In genomic region chr8:46212194-46212593, GRCm38 (mm10) we compare ENCODE assay signal across 9 mouse cellular contexts. TPM values are rescaled to one million over a fixed set of nuclear protein-coding genes. Genes with fewer than 3 reads are reported as not detected.
DNase-seq lines count a peak whose midpoint lies in the region; ATAC-seq and TF ChIP-seq lines count a peak whose summit lies in the region.
"Had no signal": no experiment of that assay in that cellular context is flagged by ENCODE, and none has a peak within 500 bp of the region (broad histone marks: within the 10 kb centered on the region; RNA-seq: fewer than 3 reads in every experiment).

No protein-coding gene starts in this region.

- no peak for TF ChIP-seq POLR2A in limb, embryonic 14.5 days (IDR thresholded peaks at IDR 0.05; ENCODE audit: borderline replicate concordance, extremely low read depth, insufficient read depth, insufficient read length)

- H3K27ac ChIP-seq in limb, embryonic 14.5 days (replicated peaks; ENCODE audit: low read depth, low read length), result no peak overlapping the region
- no peak overlapping the region for H3K27ac ChIP-seq in limb, embryonic 10.5 days
- H3K27ac ChIP-seq in midbrain, embryonic 16.5 days (ENCODE audit: low read length), result peak overlapping the region; percentile 99
- no peak overlapping the region for H3K27ac ChIP-seq in forebrain, embryonic 12.5 days

- peaks cover 24% of the 10 kb centered on the region for H3K36me3 ChIP-seq in limb, embryonic 14.5 days (ENCODE audit: control insufficient read depth, insufficient read depth, low read length)
- peaks cover 24% of the 10 kb centered on the region for H3K36me3 ChIP-seq in limb, embryonic 10.5 days
- peaks cover 3% of the 10 kb centered on the region; the same call in 1 of the 2 replicates for H3K36me3 ChIP-seq in midbrain, embryonic 16.5 days (ENCODE audit: control insufficient read depth, insufficient read depth, low read length)
- H3K36me3 ChIP-seq in forebrain, embryonic 12.5 days (replicated peaks), result peaks cover 21% of the 10 kb centered on the region

- H3K4me2 ChIP-seq in limb, embryonic 14.5 days (replicated peaks; ENCODE audit: low read depth, low read length, severe bottlenecking), result peak overlapping the region; percentile 91
- peak overlapping the region; percentile 95 for H3K4me2 ChIP-seq in midbrain, embryonic 16.5 days (ENCODE audit: low read length)
- H3K4me2 ChIP-seq in forebrain, embryonic 12.5 days, result no peak overlapping the region

- no peaks in the 10 kb centered on the region for H3K27me3 ChIP-seq in limb, embryonic 14.5 days (ENCODE audit: control insufficient read depth, insufficient read depth, low read length)
- H3K27me3 ChIP-seq in limb, embryonic 10.5 days (ENCODE audit: low read depth, poor library complexity, severe bottlenecking), result no peaks in the 10 kb centered on the region
- H3K27me3 ChIP-seq in midbrain, embryonic 16.5 days (ENCODE audit: control insufficient read depth, insufficient read depth, low read depth, low read length), result no peaks in the 10 kb centered on the region
- H3K27me3 ChIP-seq in forebrain, embryonic 12.5 days, result 0 out of 2 replicates have a peak, but pooled peaks cover 5% of the 10 kb centered on the region
- H3K27me3 ChIP-seq: limb, embryonic 15.5 days had no signal

- H3K4me3 ChIP-seq in limb, embryonic 14.5 days (replicated peaks; ENCODE audit: low read length), result no peak overlapping the region; the same call in 1 of the 2 replicates
- no peak overlapping the region for H3K4me3 ChIP-seq in limb, embryonic 10.5 days
- no peak overlapping the region for H3K4me3 ChIP-seq in midbrain, embryonic 16.5 days (ENCODE audit: low read depth, low read length)
- H3K4me3 ChIP-seq in forebrain, embryonic 12.5 days (replicated peaks), result no peak overlapping the region

- peak overlapping the region; percentile 12; the same call in 1 of the 2 replicates for H3K9ac ChIP-seq in limb, embryonic 14.5 days (ENCODE audit: low read depth, low read length, severe bottlenecking)
- peak overlapping the region; percentile 97; the same call in 1 of the 2 replicates for H3K9ac ChIP-seq in midbrain, embryonic 16.5 days (ENCODE audit: low read depth, low read length)
- no peak overlapping the region for H3K9ac ChIP-seq in forebrain, embryonic 12.5 days

- no peaks in the 10 kb centered on the region for H3K9me3 ChIP-seq in limb, embryonic 14.5 days (ENCODE audit: control insufficient read depth, low read length)
- H3K9me3 ChIP-seq in limb, embryonic 10.5 days (replicated peaks), result no peaks in the 10 kb centered on the region
- no peaks in the 10 kb centered on the region for H3K9me3 ChIP-seq in midbrain, embryonic 16.5 days (replicated peaks; ENCODE audit: control insufficient read depth, low read length, poor library complexity, severe bottlenecking)
- H3K9me3 ChIP-seq in forebrain, embryonic 12.5 days, result no peaks in the 10 kb centered on the region
- H3K9me3 ChIP-seq: limb, embryonic 15.5 days had no signal

- 51% methylated on average over 7 of the region's 7 CpGs for WGBS in limb, embryonic 14.5 days
- 49% methylated on average over 7 of the region's 7 CpGs for WGBS in limb, embryonic 10.5 days
- 47% methylated on average over 7 of the region's 7 CpGs for WGBS in midbrain, embryonic 16.5 days
- 41% methylated on average over 7 of the region's 7 CpGs for WGBS in forebrain, embryonic 12.5 days

- H3K4me1 ChIP-seq in limb, embryonic 14.5 days (ENCODE audit: control insufficient read depth, insufficient read depth, low read length), result peaks cover 34% of the 10 kb centered on the region
- peaks cover 42% of the 10 kb centered on the region for H3K4me1 ChIP-seq in limb, embryonic 10.5 days
- peaks cover 38% of the 10 kb centered on the region for H3K4me1 ChIP-seq in midbrain, embryonic 16.5 days (ENCODE audit: control insufficient read depth, insufficient read depth, low read length)
- H3K4me1 ChIP-seq in forebrain, embryonic 12.5 days, result peaks cover 38% of the 10 kb centered on the region

- DNase-seq in limb, embryonic 14.5 days (ENCODE audit: low spot score), result no peak
- no peak for DNase-seq in limb, embryonic 10.5 days (ENCODE audit: low spot score)
- peak; percentile 38 to 49 for DNase-seq in cerebellum, postnatal 36 days
- peak; percentile 11 for DNase-seq in induced T-regulatory cell, adult 2 months (ENCODE audit: low read depth)
- DNase-seq in Muller cell, postnatal 12 days (ENCODE audit: inconsistent ontology term), result no peak

- ATAC-seq in limb, embryonic 14.5 days (ENCODE audit: low FRiP score, low read depth), result no peak
- no peak for ATAC-seq in midbrain, embryonic 16.5 days
- ATAC-seq in megakaryocyte, adult 5-6 weeks (ENCODE audit: poor library complexity, severe bottlenecking), result no peak
- ATAC-seq in forebrain, embryonic 12.5 days (ENCODE audit: low FRiP score), result no peak

RNA-seq across cellular contexts. Expression of gene Slc25a4, which starts 1.1 kb away (rescaled TPM):
- polyA plus RNA-seq in limb, embryonic 14.5 days (2012; rRNA removed), result 410 and 427 TPM in 2 replicates
- polyA plus RNA-seq in limb, embryonic 14.5 days (2014; fragmentation: Nextera tagmentation; extraction: Ambion mirVana), result 513 and 524 TPM in 2 replicates
- 486 and 506 TPM in 2 replicates for polyA plus RNA-seq in limb, embryonic 10.5 days (2016; fragmentation: Nextera tagmentation; extraction: Ambion mirVana)
- 889 and 969 TPM in 2 replicates for polyA plus RNA-seq in midbrain, embryonic 16.5 days (2015; fragmentation: Nextera tagmentation; extraction: Ambion mirVana)
- 75.2 and 75.9 TPM in 2 replicates for total RNA-seq in megakaryocyte, adult 5-6 weeks (2015)
- total RNA-seq in megakaryocyte, adult 5-6 weeks (2017), result 119 and 127 TPM in 2 replicates
- polyA plus RNA-seq in forebrain, embryonic 12.5 days (2016; fragmentation: Nextera tagmentation; extraction: Ambion mirVana), result 448 and 462 TPM in 2 replicates

Comparison
In these comparisons a context has a peak if more than half of its experiments do, and no peak if none do; other contexts are left out.
1. DNase-seq: peak in cerebellum, postnatal 36 days (2 of 2) and induced T-regulatory cell, adult 2 months (single experiment); none in limb, embryonic 14.5 days (single experiment), limb, embryonic 10.5 days (single experiment) and Muller cell, postnatal 12 days (single experiment).